Mouse (Mus musculus): ENCODE data around the gene Ccnl1. TPM values are rescaled to one million over a fixed set of nuclear protein-coding genes. Genes with fewer than 3 reads are reported as not detected.
A peak's percentile ranks its signal among the peaks of the same experiment; 100 is the strongest.

Ccnl1 gene
- total RNA-seq, 2 experiments from 2014 or later, result 45.9 to 50.5 TPM

DNA sequence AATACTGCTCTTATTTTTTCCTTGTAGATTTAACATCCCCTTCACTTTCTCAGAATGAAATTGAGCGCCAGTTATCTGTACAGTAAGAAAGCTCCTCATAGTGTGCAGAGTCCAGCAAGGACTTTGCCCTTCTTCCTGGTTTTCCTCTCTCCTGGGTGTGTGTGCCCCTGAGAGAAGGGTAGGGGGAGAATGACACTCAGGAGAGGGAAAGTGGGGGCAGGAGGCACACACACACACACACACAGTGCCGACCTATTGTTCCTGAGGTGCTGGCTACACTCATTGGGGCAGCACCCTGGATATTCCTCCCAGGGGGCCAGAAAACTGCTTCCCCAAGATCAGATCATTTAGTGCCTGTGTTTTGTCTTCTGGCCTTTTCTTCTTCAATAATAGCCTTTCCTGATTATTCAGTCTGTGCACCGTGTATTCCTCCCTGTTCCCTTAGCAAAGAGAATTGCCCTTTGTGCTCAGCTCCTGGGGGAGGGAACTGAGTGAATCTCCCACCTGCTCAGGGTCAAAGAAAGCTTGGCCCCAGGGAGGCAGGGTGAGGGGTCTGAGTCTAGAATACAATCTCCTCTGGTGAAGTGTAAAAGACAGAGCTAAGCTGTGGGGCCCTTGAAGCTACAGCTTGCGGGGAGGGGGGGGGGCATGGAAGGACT lies 29.3 kb downstream of the Ccnl1 start:
- no peak for DNase-seq (ENCODE audit: low spot score in 2 of 2)

DNA sequence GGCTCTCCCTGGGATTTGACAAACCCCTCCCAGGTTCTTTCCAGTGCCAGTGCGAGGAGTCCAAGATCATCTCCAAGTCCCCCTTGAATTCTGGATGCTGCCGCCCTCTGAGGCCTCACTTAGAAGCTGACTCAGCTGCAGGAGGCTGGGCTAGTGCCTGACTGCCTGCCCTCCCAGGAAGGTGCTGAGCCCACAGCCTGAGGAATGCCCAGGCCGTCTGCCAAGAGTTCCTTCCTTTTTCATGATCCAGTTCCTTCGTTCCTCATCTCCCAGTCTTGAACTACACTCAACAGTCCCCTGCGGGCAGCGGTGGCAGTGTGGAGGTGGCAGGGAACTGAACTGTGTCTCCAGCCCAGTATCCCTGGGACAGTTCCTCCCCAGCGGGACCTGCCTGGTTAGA lies 30.4 kb downstream of the Ccnl1 start:
- peak in 1 of 2 experiments; percentile 6 for DNase-seq (ENCODE audit: low spot score in 2 of 2)

DNA sequence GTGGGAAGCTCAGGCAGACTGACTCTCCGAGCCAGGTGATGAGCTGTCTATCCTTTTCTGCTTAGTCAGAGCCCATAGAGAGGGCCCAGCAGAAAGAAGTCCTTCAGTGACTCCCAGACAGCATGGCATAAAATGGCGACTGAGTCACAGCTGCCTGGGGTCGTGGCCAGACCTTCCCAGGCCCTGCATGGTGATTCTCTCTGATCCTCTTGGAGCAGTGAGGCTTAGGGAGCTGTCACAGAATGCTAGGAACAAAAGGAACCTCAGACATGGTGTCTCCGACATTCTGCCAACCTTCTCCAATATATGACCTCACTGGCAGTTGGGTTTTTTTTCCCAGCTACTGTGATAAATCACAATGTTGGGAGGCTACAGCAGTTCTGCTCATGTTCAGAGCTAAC lies 30.9 kb downstream of the Ccnl1 start:
- no peak for DNase-seq (ENCODE audit: low spot score in 2 of 2)

DNA sequence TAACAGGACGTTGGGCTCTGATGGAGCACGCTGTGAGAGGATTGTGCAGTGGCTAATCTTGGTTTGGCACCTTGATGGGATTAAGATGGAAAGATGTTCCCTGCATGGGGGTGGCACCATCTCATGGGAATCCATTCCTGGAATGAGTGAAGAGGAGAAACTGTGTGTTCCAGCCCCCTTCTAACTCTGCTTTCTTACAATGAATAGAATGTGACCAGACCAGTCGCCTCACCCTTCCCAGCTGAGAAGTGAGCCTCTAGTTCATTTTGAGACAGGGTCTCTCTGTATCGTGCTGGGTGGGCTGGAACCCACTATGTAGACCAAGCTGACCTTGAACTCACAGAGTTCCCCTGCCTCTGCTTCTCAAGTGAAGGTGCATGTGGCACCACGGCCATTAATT lies 31.6 kb downstream of the Ccnl1 start:
- DNase-seq (ENCODE audit: low spot score in 2 of 2), result no peak

DNA sequence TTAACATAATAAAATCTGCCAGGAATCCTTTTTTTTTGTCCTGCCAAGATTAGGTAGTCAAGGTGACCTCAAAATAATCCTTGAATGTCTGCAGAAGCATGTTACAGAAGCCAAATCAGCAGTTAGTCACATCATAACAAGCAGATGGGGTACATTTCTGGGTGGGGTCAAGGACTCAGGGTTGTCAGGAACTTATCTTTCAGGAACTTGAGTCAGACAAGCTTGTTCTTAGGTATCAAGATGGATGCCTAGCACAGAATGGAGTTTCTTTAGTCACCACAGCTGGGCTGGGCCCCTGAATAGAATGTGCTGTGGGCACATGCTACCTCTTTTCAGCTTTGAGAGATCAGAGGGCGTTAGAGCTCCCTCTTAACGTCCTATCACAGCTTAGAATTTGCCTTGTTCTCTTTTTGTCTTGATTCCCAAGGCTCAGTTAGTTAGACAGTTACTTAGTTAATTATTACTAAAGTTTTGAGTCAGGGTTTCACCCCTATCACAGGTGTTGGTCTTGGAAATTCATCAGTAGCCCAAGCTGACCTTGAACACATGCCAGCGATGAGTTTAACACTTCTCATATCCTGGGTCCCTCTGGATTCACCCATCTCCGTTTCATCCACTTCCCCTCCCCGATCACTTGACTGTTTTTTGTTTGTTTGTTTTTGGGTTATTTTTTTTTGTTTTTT lies 32.9 kb downstream of the Ccnl1 start:
- no peak for DNase-seq (ENCODE audit: low spot score in 2 of 2)

DNA sequence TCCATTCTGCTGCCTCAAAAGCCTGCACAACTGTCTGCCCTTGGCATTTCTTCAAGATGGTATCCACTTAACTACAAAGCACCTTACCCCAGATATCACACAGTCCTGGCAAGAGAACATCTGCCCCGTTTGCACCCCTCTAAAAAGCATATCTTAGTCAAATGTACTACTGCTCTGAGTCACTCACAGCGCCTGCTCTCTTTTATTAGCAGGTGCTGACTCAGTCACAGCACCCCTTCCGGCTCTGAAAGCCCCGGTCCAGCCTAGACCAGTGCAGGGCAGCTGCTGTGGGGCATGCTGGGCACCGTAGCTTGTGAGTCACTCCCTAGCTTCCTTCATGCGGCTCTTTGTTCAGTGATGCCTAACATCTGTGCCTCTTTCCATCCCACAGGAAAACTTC lies 35.6 kb downstream of the Ccnl1 start:
- DNase-seq (ENCODE audit: low spot score in 2 of 2), result peak in 1 of 2 experiments; percentile 13

DNA sequence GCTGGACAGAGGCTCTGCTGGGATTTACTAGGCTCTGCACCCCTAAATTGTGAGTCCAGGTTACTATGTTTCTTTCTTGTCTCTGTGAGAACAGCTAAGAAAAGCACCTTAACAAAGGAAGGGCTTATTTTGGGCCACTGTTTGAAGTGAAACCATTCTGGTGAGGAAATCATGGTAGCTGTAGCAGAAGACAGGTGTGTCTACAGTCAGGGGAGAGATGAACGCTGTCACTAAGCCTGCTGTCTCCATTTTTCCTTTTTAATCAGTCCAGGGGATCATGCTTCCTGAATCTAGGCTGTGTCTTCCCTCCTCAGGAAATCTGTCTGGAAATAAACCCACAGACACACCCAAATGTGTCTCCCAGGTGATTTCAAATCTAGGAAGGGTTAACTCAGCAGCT lies 36.4 kb downstream of the Ccnl1 start:
- DNase-seq (ENCODE audit: low spot score in 2 of 2), result no peak

DNA sequence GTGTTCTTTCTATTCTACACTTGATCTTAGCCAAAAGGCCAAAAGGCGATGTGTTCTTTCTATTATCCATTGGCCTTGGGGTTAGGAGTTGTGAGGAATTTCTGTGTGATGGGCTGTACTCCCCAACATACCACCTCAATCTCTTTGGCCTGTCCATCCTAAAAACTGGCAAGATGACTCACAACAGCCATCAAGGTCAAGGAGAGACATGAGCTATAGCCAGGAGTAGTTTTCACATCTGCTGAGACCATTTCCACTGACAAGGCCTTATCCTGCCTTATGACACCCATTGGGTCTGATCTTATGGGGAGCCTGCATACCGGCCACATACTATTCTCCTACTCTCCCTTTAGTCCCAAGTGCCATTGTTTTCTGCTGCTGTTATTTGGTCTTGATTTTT lies 39.0 kb downstream of the Ccnl1 start:
- no peak for DNase-seq (ENCODE audit: low spot score in 2 of 2)

DNA sequence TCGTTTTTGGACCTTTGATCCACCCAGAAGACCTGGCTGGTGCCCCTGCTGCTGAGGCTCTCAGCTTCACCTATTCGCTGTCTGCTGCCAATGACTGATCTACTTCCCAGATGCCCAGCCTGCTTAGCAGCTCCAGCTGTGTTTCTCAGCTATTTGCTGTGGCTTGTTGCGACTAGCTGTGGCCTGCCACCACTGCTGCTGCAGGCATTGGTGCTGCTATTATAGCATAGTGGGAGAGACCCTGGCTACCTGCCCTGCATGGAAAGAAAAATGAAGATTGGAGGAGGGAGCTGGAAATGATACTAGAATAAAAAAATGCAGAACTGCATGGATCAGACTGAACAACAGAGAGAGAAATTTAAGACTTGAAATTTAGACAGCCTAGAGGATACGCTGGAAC lies 45.1 kb downstream of the Ccnl1 start:
- peak in 1 of 2 experiments; percentile 4 for DNase-seq (ENCODE audit: low spot score in 2 of 2)

DNA sequence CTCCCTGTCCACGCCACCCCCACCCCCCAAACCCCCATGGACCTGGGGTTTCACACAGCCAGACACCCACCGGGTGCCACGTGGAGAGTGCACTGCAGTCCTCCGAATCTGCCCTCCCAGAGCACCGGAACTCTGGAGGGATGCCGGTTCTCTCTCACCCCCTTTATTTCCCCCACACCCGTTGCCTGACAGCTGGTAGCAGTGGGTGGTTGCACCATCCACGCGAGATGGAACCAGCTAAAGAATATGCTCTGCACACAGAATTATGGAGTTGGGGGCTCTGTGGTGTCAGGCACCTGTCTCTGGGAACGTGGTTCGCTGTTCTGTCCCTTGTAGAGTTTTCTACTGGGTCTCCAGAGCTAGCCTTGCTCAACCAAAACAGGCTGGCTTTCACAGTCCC lies 45.8 kb downstream of the Ccnl1 start:
- peak in 1 of 2 experiments; percentile 36 for DNase-seq (ENCODE audit: low spot score in 2 of 2)

DNA sequence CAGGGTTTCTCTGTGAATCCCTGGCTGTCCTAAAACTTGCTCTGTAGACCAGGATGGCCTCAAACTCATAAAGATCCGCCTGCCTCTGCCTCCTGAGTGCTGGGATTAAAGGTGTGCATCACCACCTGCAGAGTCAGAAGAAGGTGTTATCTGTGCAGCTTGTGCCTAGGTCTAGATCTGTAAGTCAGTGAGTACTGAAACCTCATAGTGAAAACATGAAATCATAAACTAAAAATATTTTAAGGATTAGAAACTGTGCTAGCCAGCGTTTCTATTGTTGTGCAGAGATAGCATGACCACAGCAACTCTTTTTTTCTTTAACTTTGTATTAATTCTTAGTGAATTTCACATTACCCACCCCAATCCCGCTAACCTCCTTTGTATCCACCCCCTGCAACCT lies 46.8 kb downstream of the Ccnl1 start:
- DNase-seq (ENCODE audit: low spot score in 2 of 2), result no peak

DNA sequence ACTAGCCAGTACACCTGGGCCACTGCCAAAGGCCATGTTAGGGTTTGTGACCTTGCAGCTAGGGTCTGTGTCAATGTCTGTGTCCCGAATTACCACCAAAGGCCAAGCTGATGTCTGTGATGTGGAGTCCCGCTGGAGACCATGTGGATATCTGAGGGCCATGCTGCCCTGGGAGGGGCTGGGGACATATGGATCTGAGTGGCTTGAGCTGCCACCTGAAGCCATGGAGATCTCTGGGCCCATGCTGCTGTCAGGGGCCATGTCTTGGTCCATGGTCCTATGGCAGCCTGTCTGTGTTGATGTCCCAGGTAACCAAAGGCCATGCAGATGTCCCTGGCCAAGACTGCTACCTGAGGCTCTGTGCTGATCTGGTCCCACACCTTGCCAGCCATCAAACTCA lies 48.6 kb downstream of the Ccnl1 start:
- no peak for DNase-seq (ENCODE audit: low spot score in 2 of 2)

DNA sequence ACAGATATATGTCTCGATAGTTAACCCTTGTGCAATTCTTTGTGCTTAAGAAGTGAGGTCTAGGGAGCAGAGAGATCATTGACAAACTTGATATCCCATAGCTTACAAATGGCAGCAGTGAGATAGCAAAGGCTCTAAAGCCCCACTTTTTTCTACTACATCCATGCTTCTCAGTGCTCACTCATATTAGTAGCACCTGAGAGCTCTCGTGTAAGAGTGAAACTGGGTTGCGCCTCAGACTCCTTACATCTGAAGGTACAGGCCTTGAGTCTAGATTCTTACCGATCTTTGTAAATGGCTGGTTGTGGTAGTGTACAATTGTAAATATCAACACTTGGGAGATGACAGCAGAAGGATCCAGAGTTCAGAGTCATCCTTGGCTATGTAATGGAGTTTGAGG lies 50.5 kb downstream of the Ccnl1 start:
- DNase-seq (ENCODE audit: low spot score in 2 of 2), result no peak

DNA sequence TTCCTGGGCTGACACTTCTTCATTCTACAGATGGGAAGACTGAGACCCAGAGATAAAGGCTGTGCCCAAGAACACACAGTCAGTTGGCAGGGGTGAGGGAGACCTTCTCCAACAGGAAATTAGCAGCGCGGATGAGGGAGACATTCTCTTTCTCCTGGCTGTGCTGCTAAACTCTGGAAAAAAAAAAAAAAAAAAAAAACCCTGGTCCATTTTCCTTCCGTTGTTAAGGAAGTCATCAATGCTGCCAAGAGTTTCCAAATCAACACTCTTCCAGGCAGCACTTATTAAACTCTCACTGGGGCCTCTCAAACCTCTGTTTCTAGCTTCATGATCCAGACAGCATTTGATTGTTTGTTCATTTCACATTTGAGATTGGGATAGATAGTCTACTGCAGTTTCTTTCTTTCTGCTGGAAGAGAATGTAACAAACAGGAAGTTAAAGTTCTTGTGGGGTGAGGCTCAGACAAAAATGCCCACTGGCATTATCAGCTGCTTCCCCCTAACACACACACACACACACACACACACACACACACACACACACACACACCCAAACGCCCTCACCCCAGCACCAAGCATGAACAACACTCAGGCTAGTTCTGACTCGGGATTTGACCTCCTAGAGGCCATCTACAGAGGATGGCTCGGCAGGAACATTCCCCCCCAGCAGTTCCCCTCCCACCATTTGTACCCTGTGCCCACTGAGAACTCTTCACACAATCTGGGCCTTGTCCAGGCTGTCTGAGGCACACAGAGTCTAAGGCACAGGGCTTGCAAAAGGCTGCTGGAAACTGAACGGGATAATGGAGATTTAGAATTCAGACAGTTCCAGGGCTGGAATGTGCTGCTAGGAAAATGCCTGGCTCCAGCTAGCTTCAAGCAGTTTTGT lies 52.5 kb downstream of the Ccnl1 start:
- DNase-seq (ENCODE audit: low spot score in 2 of 2), result no peak

DNA sequence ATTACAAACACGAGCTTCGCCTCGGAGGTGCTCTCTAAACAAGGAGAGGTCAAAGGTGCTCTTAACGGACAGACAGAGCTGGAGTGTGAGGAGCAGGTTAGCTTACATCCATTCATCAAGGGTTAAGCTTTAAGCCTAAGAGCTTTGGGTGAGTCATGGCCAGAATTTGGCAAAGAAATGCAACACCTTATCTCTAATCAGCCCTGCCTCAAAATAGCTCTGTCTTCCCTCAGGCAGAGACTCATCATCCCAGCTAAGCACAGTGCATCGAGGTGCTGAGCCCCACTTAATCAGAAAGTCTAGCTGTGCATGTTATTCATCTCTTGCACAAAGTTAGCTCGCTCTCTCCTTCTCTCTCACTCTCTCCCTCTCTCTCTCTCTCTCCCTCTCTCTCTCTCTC lies 53.3 kb downstream of the Ccnl1 start:
- no peak for DNase-seq (ENCODE audit: low spot score in 2 of 2)

DNA sequence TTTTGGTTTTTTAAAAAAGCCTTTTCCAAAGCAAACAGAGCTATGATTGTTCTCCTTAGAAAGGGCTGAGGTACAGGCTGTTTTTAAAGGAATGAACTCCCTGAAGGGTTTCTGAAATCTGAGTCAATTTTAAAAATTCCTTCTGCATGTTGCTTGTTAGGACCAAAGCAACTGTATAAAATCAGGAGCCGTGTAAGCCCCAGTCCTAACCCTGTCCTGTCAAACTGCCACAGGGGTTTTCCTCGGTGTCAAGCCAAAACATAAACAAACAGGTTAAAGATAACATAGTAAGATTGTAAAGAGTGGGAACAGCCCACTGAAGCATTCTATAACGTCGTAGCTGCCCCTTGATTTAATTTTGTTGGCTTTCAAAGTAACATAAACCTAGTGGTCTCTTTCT lies 53.9 kb downstream of the Ccnl1 start:
- DNase-seq (ENCODE audit: low spot score in 2 of 2), result no peak

DNA sequence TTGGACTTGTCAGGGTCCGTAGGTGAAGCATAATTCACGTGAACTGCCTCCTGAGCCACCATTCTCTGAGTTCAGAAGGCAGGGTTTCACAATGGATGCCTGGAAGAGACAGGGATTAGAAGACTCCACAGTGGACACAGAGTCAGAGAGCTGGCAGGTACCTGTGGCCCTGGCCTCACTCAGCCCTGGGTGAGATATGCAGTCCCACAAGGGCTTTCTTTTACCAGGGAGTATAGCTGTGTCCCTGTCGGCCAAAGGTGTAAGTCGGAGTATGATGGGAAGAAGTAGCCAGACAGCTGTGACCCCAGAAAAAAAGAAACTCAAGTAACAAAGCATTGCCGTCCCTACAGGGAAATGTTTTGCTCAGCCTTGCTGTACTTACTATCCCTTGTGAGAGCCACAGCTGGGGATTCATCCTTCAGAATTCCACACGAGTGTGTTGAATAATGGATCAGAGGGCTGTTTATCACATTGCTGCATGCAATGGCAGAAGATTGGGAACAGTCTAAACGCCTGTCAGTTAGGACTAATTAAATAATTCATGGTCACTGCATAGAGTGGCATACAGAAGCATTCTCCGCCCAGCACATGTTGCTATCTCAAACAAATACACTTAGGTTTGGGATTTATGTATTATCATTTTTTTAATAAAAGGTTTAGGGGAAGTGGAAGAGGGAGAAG lies 59.3 kb downstream of the Ccnl1 start:
- no peak for DNase-seq (ENCODE audit: low spot score in 2 of 2)

DNA sequence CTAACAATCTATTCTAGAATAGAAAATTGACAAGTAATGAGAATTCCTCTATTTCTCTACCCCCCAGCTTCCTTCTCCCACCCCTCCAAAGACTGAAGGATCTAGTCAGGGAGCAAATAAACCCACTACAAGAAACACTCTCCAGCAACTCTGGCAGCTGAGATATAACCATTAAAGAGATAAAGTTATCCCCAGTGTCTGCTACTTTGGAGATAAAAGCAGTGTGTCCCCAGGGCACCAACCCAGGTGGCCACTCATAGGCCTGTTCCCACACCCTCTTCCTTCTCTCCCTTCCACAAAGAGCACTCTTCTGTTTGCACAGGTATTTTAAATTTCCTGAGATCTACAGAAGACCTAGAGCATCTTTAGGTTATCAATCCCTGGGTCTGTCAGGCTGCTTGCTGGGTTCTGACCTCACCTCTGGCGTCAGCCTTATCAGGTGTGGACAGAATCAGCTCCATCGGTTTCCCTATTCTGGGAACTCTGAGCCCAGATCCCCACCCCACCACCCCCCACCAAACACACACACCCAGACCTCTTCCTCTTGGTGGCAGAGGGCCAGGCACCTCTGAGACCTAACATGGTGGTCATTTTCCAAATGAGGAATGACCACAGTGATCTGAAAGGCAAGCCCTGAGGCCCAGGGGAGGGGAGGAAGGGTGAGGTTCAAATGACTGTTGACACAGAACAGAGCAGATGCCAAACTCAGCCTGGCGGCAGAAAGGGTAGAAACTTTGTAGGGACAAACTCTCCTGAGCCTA lies 60.6 kb downstream of the Ccnl1 start:
- DNase-seq (ENCODE audit: low spot score in 2 of 2), result no peak
